Mouse (Mus musculus) cerebellum, adult 9-11 months (tissue): ENCODE results near the gene Nol10.

Source experiments
- DNase-seq: peaks from one replicate; pipeline ENCODE4 v3.0.0; 2022

Nol10 gene

GRCm38 (mm10) chr12:17366981-17367380 is 18.7 kb downstream of the Nol10 start:
- no peak for DNase-seq

GRCm38 (mm10) chr12:17369111-17369510 is 20.9 kb downstream of the Nol10 start:
- no peak for DNase-seq

GRCm38 (mm10) chr12:17369551-17370325 is 21.5 kb downstream of the Nol10 start:
- DNase-seq = no peak

- no peak for DNase-seq
Observed at GRCm38 (mm10) chr12:17371589-17372235, 23.5 kb downstream of the Nol10 start.

- no peak for DNase-seq
Observed at GRCm38 (mm10) chr12:17372696-17373095, 24.4 kb downstream of the Nol10 start.

- DNase-seq = no peak
Observed at GRCm38 (mm10) chr12:17373470-17373975, 25.3 kb downstream of the Nol10 start.

GRCm38 (mm10) chr12:17375243-17375642 is 27.0 kb downstream of the Nol10 start:
- no peak for DNase-seq

- no peak for DNase-seq
Observed at GRCm38 (mm10) chr12:17376521-17376920, 28.3 kb downstream of the Nol10 start.

- DNase-seq = no peak
Observed at GRCm38 (mm10) chr12:17380991-17381390, 32.7 kb downstream of the Nol10 start.

- DNase-seq = no peak
Observed at GRCm38 (mm10) chr12:17382759-17383158, 34.5 kb downstream of the Nol10 start.

GRCm38 (mm10) chr12:17386896-17387295 is 38.6 kb downstream of the Nol10 start:
- DNase-seq = no peak

- no peak for DNase-seq
Observed at GRCm38 (mm10) chr12:17387332-17388135, 39.3 kb downstream of the Nol10 start.

- DNase-seq = no peak
Observed at GRCm38 (mm10) chr12:17388136-17388437, 39.8 kb downstream of the Nol10 start.

GRCm38 (mm10) chr12:17390036-17390435 is 41.8 kb downstream of the Nol10 start:
- no peak for DNase-seq

- DNase-seq = no peak
Observed at GRCm38 (mm10) chr12:17390510-17390909, 42.3 kb downstream of the Nol10 start.

- peak; percentile 20 for DNase-seq
Observed at GRCm38 (mm10) chr12:17393148-17393547, 44.9 kb downstream of the Nol10 start.

GRCm38 (mm10) chr12:17397150-17397549 is 48.9 kb downstream of the Nol10 start:
- no peak for DNase-seq

GRCm38 (mm10) chr12:17401419-17401818 is 53.2 kb downstream of the Nol10 start:
- DNase-seq = no peak

- DNase-seq = no peak
Observed at GRCm38 (mm10) chr12:17402116-17402515, 53.9 kb downstream of the Nol10 start.

GRCm38 (mm10) chr12:17403998-17404397 is 55.7 kb downstream of the Nol10 start:
- DNase-seq = no peak

GRCm38 (mm10) chr12:17406825-17407224 is 58.6 kb downstream of the Nol10 start:
- DNase-seq = no peak

- no peak for DNase-seq
Observed at GRCm38 (mm10) chr12:17408312-17408711, 60.1 kb downstream of the Nol10 start.

- DNase-seq = no peak
Observed at GRCm38 (mm10) chr12:17411242-17411641, 63.0 kb downstream of the Nol10 start.
